Mouse (Mus musculus): ENCODE measurements around the gene Gpc1. TPM values are rescaled to one million over a fixed set of nuclear protein-coding genes. Genes with fewer than 3 reads are reported as not detected.
A peak's percentile ranks its signal among the peaks of the same experiment; 100 is the strongest.

Gpc1 gene
- polyA plus RNA-seq, 1 experiment from 2014 or later: 124 TPM

DNA sequence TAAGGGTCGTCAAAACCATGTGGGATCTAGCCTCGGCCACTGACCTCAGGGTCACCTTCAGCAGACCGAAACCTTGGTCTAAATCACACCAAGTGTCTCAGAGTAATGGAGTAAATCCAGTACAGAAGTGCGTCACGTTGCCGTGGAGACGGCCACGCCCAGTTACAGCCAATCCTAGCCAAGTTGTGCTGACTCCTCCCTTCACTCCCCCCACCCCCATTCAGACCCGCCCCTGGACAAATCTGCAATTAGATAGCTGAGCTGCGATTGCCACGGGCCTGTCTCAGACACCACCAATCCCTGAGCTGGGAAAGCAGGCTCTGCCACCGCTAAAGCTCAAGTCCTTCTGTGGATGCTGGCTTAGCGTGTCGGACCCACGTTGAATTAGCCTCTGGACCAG lies 71.3 kb downstream of the Gpc1 start, which contains the start of gene Ankmy1:
Gene Ankmy1 (minus strand): TSS at position 121 of the 400 bp plus-strand sequence.
- H3K27ac ChIP-seq: 0 out of 2 replicates have a peak within 1 kb of the TSS, but pooled peaks have one; percentile 19
- peak within 1 kb of the TSS; percentile 9 for H3K4me3 ChIP-seq (replicated peaks)
- H3K4me2 ChIP-seq: peak within 1 kb of the TSS; percentile 45
- no peaks in the 10 kb centered on the region for H3K36me3 ChIP-seq (replicated peaks)
- H3K4me1 ChIP-seq: peaks cover 22% of the 10 kb centered on the region
- peak; percentile 43 for ATAC-seq (ENCODE audit: low FRiP score)
- peak within 1 kb of the TSS; percentile 36; the same call in 1 of the 2 replicates for H3K9ac ChIP-seq
- H3K9me3 ChIP-seq: no peaks in the 10 kb centered on the region
- under 1% methylated on average over 15 of the region's 15 CpGs for WGBS
- peaks cover 4% of the 10 kb centered on the region for H3K27me3 ChIP-seq

GRCm38 (mm10) chr1:92903627-92904026 lies 72.2 kb downstream of the Gpc1 start:
- H3K27ac ChIP-seq: no peak overlapping the region
- peaks cover 26% of the 10 kb centered on the region for H3K4me1 ChIP-seq
- no peaks in the 10 kb centered on the region for H3K9me3 ChIP-seq
- no peak for ATAC-seq (ENCODE audit: low FRiP score)
- no peak overlapping the region for H3K4me2 ChIP-seq
- H3K4me3 ChIP-seq (replicated peaks): no peak overlapping the region
- peaks cover 8% of the 10 kb centered on the region for H3K27me3 ChIP-seq
- WGBS: 78% methylated on average over 4 of the region's 4 CpGs
- H3K9ac ChIP-seq: no peak overlapping the region
- H3K36me3 ChIP-seq (replicated peaks): no peaks in the 10 kb centered on the region

GRCm38 (mm10) chr1:92905703-92906310 lies 74.4 kb downstream of the Gpc1 start:
- no peak overlapping the region for H3K4me2 ChIP-seq
- 84% methylated on average over 2 of the region's 2 CpGs for WGBS
- no peaks in the 10 kb centered on the region for H3K9me3 ChIP-seq
- H3K4me1 ChIP-seq: peaks cover 37% of the 10 kb centered on the region
- no peak overlapping the region for H3K4me3 ChIP-seq (replicated peaks)
- H3K27me3 ChIP-seq: peaks cover 10% of the 10 kb centered on the region
- H3K9ac ChIP-seq: no peak overlapping the region
- H3K36me3 ChIP-seq (replicated peaks): no peaks in the 10 kb centered on the region
- no peak for ATAC-seq (ENCODE audit: low FRiP score)
- no peak overlapping the region for H3K27ac ChIP-seq

GRCm38 (mm10) chr1:92906779-92907631 lies 75.6 kb downstream of the Gpc1 start, which contains the start of gene Dusp28:
Gene Dusp28 (plus strand): TSS chr1:92906981.
- Histone ChIP-seq H3K27me3 (peaks cover 10% of the 10 kb centered on the region), H3K36me3 (replicated peaks) (no peaks in the 10 kb centered on the region), H3K4me1 (peaks cover 45% of the 10 kb centered on the region), H3K4me2 (peak within 1 kb of the TSS; percentile 60), H3K9ac (peak within 1 kb of the TSS; percentile 71), H3K4me3 (replicated peaks) (peak within 1 kb of the TSS; percentile 77), H3K27ac (peak within 1 kb of the TSS; percentile 89), H3K9me3 (no peaks in the 10 kb centered on the region)
- WGBS: under 1% methylated on average over 80 of the region's 81 CpGs
- peak; percentile 89 for ATAC-seq (ENCODE audit: low FRiP score)

DNA sequence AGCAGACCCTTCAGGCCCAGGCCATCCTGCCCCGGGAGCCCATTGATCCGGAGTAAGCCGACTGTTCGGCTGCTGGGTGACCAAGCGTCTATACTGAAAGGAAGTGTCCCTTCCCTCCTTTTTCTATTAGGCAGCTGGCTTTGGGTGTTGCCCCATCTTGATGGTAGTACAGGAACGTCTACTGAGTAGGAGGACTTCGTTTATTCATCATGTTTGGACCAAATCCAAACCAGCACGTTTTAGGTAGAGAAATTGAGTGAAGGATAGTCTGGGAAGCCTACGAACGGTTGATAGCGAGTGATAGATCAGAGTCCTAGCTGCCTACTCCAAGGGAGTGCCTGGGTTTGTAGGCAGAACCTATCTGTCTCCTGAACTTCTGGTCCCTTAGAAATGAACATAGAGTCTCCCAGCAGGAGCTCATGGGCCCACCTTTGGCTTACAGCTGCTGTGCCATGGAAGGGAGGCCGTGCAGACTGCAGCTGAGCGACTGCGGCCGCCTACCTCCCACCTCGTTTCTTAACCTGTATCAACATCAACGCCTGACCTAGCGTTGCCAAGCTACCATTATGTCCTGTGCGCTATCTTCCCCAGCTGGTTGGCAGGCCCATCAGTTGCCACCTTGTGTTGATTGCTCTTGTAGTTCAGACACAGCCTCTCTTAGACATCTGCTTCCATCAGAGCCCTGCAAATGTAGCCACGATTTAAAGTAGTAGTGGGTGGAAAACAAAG lies 76.4 kb downstream of the Gpc1 start:
- H3K9me3 ChIP-seq: no peaks in the 10 kb centered on the region
- H3K4me3 ChIP-seq (replicated peaks): peak overlapping the region; percentile 77
- ATAC-seq (ENCODE audit: low FRiP score): no peak
- no peaks in the 10 kb centered on the region for H3K36me3 ChIP-seq (replicated peaks)
- H3K27me3 ChIP-seq: peaks cover 10% of the 10 kb centered on the region
- peak overlapping the region; percentile 71 for H3K9ac ChIP-seq
- H3K4me1 ChIP-seq: peaks cover 47% of the 10 kb centered on the region
- peak overlapping the region; percentile 60 for H3K4me2 ChIP-seq
- 45% methylated on average over 20 of the region's 20 CpGs for WGBS
- peak overlapping the region; percentile 89 for H3K27ac ChIP-seq

DNA sequence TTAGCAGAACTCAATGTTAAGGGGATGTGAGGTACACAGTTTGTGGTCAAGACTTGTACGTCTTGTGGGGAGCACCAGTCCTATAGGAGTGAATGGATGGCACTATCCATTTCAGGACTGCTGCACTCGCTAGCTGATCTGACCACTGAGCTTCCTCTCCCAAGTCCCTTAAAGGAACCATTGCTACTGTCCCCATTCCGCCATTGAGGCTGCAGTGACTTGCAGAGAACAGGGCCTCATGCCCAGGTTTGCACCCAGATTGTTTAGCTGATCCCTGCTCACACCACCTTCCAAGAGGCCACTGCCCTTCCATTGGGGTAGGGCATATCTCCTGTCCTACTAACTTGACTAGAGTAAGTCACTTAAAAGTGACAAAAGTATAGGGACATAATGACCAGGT lies 77.2 kb downstream of the Gpc1 start:
- peaks cover 10% of the 10 kb centered on the region for H3K27me3 ChIP-seq
- peaks cover 45% of the 10 kb centered on the region for H3K4me1 ChIP-seq
- no peaks in the 10 kb centered on the region for H3K9me3 ChIP-seq
- no peak for ATAC-seq (ENCODE audit: low FRiP score)
- H3K27ac ChIP-seq: no peak overlapping the region
- H3K4me3 ChIP-seq (replicated peaks): no peak overlapping the region
- no peaks in the 10 kb centered on the region for H3K36me3 ChIP-seq (replicated peaks)
- H3K4me2 ChIP-seq: no peak overlapping the region
- H3K9ac ChIP-seq: no peak overlapping the region
- WGBS: 96% methylated on average over 3 of the region's 3 CpGs

DNA sequence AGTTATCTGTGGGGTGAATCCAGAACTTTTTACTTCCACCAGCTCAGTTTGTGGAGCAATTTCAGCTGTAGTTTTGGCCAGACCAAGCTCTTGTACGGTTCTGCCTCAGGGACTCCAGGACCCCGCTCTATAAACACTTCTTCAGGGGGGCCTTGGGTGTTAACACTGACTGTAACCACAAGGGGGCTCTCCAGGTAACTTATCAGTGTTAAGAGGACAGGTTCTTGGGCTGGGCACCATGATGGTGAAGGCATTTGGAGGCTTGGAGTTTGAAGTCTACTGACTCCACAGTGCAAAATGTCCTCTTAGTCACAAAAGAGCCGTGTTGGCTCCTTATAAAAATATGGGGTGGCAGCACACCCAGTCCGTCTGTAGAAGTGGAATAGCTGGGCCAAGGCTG lies 77.6 kb downstream of the Gpc1 start:
- 71% methylated on average over 4 of the region's 4 CpGs for WGBS
- Histone ChIP-seq H3K9me3 (no peaks in the 10 kb centered on the region), H3K36me3 (replicated peaks) (peaks cover 4% of the 10 kb centered on the region; the same call in 1 of the 2 replicates), H3K4me2 (no peak overlapping the region), H3K27me3 (peaks cover 10% of the 10 kb centered on the region), H3K27ac (no peak overlapping the region), H3K9ac (no peak overlapping the region), H3K4me1 (peaks cover 47% of the 10 kb centered on the region), H3K4me3 (replicated peaks) (no peak overlapping the region)
- no peak for ATAC-seq (ENCODE audit: low FRiP score)

MicroRNAs within 50 kb of the gene (microRNA counts, 519-probe panel; counts per million panel counts)
- microRNA mmu-miR-149: 6,200 counts per million, percentile 84 among the panel's probes with 10 or more counts

Small RNA genes within 50 kb of the gene (microRNA-seq; reads per million reads assigned to microRNA genes)
- gene Mir149: 21,241 reads per million, percentile 98 among the genes with 10 or more reads in this experiment

Other genes starting within 250 kb of the Gpc1 start
- gene Olfr1412, start 245.9 kb upstream of the Gpc1 start, polyA plus RNA-seq (2016; fragmentation: Nextera tagmentation; extraction: Ambion mirVana): not detected in 2 replicates
- gene Olfr1411, start 237.2 kb upstream of the Gpc1 start, polyA plus RNA-seq (2016; fragmentation: Nextera tagmentation; extraction: Ambion mirVana): not detected in 2 replicates
- gene Olfr1410, start 225.9 kb upstream of the Gpc1 start, polyA plus RNA-seq (2016; fragmentation: Nextera tagmentation; extraction: Ambion mirVana): not detected in 2 replicates
- not detected in 2 replicates for gene Olfr12, start 213.9 kb upstream of the Gpc1 start, polyA plus RNA-seq (2016; fragmentation: Nextera tagmentation; extraction: Ambion mirVana)
- 383 and 390 TPM in 2 replicates for gene Cops9, start 189.7 kb upstream of the Gpc1 start, polyA plus RNA-seq (2016; fragmentation: Nextera tagmentation; extraction: Ambion mirVana)
- gene Otos, start 182.8 kb upstream of the Gpc1 start, polyA plus RNA-seq (2016; fragmentation: Nextera tagmentation; extraction: Ambion mirVana): 0.12 and 0.20 TPM in 2 replicates
- gene Ankmy1, start 71.3 kb downstream of the Gpc1 start, polyA plus RNA-seq (2016; fragmentation: Nextera tagmentation; extraction: Ambion mirVana): 0.81 and 1.1 TPM in 2 replicates
- gene Dusp28, start 75.3 kb downstream of the Gpc1 start, polyA plus RNA-seq (2016; fragmentation: Nextera tagmentation; extraction: Ambion mirVana): 14.1 and 15.1 TPM in 2 replicates
- gene Rnpepl1, start 79.1 kb downstream of the Gpc1 start, polyA plus RNA-seq (2016; fragmentation: Nextera tagmentation; extraction: Ambion mirVana): 26.2 and 34.6 TPM in 2 replicates
- 52.0 and 52.9 TPM in 2 replicates for gene Capn10, start 102.7 kb downstream of the Gpc1 start, polyA plus RNA-seq (2016; fragmentation: Nextera tagmentation; extraction: Ambion mirVana)
- gene Gpr35, start 119.2 kb downstream of the Gpc1 start, polyA plus RNA-seq (2016; fragmentation: Nextera tagmentation; extraction: Ambion mirVana): 0.51 and 0.63 TPM in 2 replicates
- not detected in 2 replicates for gene Aqp12, start 174.7 kb downstream of the Gpc1 start, polyA plus RNA-seq (2016; fragmentation: Nextera tagmentation; extraction: Ambion mirVana)

Data from forebrain, embryonic 12.5 days (tissue).